Mouse (Mus musculus) hindbrain, postnatal 0 days (tissue): ENCODE measurements at regions not wholly inside any gene's neighbourhood (a gene's known extent, or its start where the extent isn't known, plus 50 kb on each side); places are given as distances from the start of the nearest gene placed in this dataset.

Experiments used
- ATAC-seq: fragments of 200-750 bp; cut with Nextera tagmentation; 2 replicates; pipeline ENCODE4 v1.8.0; 2017; ENCODE audit warnings: mild to moderate bottlenecking, moderate TSS enrichment, moderate library complexity
- DNase-seq: peaks from one replicate; pipeline ENCODE4 v3.0.0-alpha.2; 2015; ENCODE audit warnings: low spot score
- H3K27ac ChIP-seq: fragments of 300-500 bp; sonication (generic); 2 replicates; pipeline ENCODE4 v1.5.1; 2014; ENCODE audit warnings: mild to moderate bottlenecking
- H3K27me3 ChIP-seq: fragments of 300-500 bp; sonication (generic); 2 replicates; pipeline ENCODE4 v1.6.1; 2014; ENCODE audit warnings: low read length, mixed read lengths; ENCODE audit not compliant: insufficient read depth
- H3K36me3 ChIP-seq: fragments of 300-500 bp; sonication (generic); 2 replicates; pipeline ENCODE4 v1.6.1; 2014; ENCODE audit warnings: low read length, mixed read lengths; ENCODE audit not compliant: insufficient read depth
- H3K4me1 ChIP-seq: fragments of 300-500 bp; sonication (generic); 2 replicates; pipeline ENCODE4 v1.6.1; 2014; ENCODE audit warnings: antibody characterized with exemption, low read length, mixed read lengths; ENCODE audit not compliant: insufficient read depth
- H3K4me2 ChIP-seq: fragments of 300-500 bp; sonication (generic); 2 replicates; pipeline ENCODE4 v1.6.1; 2014; ENCODE audit warnings: low read depth, mild to moderate bottlenecking, low read length, moderate library complexity, mixed read lengths
- H3K4me3 ChIP-seq: fragments of 300-500 bp; sonication (generic); 2 replicates; pipeline ENCODE4 v1.5.1; 2014; ENCODE audit warnings: low read length
- H3K9ac ChIP-seq: fragments of 300-500 bp; sonication (generic); replicated peaks from 2 replicates; pipeline ENCODE4 v1.6.1; 2014; ENCODE audit warnings: mild to moderate bottlenecking, low read length, moderate library complexity, mixed read lengths
- H3K9me3 ChIP-seq: fragments of 300-500 bp; sonication (generic); 2 replicates; pipeline ENCODE4 v1.6.1; 2016; ENCODE audit warnings: low read length, mixed read lengths
- CTCF ChIP-seq: IDR thresholded peaks from 2 replicates; pipeline ENCODE4 v1.5.1; 2016; ENCODE audit warnings: antibody characterized with exemption, control low read depth, low read depth
- WGBS: fragments of 180-500 bp; shearing (Covaris S2); extraction: QIAGEN DNeasy Blood & Tissue Kit; methylation state at CpG from one replicate; pipeline ENCODE4 v1.1.7; 2014; 5-methylcytosine and 5-hydroxymethylcytosine counted together

DNA sequence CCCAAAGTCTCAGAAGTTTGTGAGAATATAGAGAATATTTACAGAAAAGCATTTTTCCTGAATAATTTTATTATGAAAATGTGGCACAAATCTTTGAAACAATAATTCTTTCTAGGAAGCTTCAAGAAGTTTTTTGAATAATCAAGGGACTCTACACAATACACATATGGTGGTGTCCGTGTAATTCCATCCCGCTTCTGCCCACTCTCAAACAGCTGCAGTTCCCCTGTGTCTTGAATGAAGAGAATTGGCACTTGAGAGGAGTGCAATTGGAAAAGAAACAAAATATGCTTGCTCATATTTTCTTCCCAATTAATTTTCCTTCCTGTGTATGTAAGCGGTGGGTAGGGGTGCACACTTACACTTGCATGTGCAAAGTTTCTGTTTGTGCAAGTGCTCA, 805.7 kb upstream of the Tbl1xr1 start:
- H3K27ac ChIP-seq = no peak overlapping the region
- no peaks in the 10 kb centered on the region for H3K27me3 ChIP-seq
- ATAC-seq (no peak), DNase-seq (no peak)
- H3K4me3 ChIP-seq = no peak overlapping the region
- H3K4me1 ChIP-seq = no peaks in the 10 kb centered on the region
- H3K4me2 ChIP-seq = no peak overlapping the region
- H3K9me3 ChIP-seq = no peaks in the 10 kb centered on the region
- no peak for TF ChIP-seq CTCF
- no peak overlapping the region for H3K9ac ChIP-seq
- no peaks in the 10 kb centered on the region for H3K36me3 ChIP-seq
- WGBS = 89% methylated on average over 3 of the region's 3 CpGs

GRCm38 (mm10) chr3:21272219-21272618, 804.2 kb upstream of the Tbl1xr1 start:
- no peak for TF ChIP-seq CTCF
- Histone ChIP-seq H3K9me3 (no peaks in the 10 kb centered on the region), H3K4me1 (no peaks in the 10 kb centered on the region), H3K4me2 (no peak overlapping the region), H3K4me3 (no peak overlapping the region), H3K27me3 (no peaks in the 10 kb centered on the region), H3K9ac (no peak overlapping the region), H3K36me3 (no peaks in the 10 kb centered on the region), H3K27ac (no peak overlapping the region)
- no peak for ATAC-seq
- 84% methylated on average over 4 of the region's 4 CpGs for whole genome bisulfite sequencing
- DNase-seq = no peak

GRCm38 (mm10) chr3:21292774-21293173, 783.7 kb upstream of the Tbl1xr1 start:
- no peak for ATAC-seq
- H3K4me3 ChIP-seq = no peak overlapping the region
- DNase-seq = no peak
- H3K27me3 ChIP-seq = no peaks in the 10 kb centered on the region
- H3K9me3 ChIP-seq = no peaks in the 10 kb centered on the region
- 58% methylated on average over 1 of the region's 1 CpGs for WGBS
- no peak overlapping the region for H3K4me2 ChIP-seq
- TF ChIP-seq CTCF = no peak
- no peak overlapping the region for H3K27ac ChIP-seq
- H3K9ac ChIP-seq = no peak overlapping the region
- H3K36me3 ChIP-seq = no peaks in the 10 kb centered on the region
- no peaks in the 10 kb centered on the region for H3K4me1 ChIP-seq

DNA sequence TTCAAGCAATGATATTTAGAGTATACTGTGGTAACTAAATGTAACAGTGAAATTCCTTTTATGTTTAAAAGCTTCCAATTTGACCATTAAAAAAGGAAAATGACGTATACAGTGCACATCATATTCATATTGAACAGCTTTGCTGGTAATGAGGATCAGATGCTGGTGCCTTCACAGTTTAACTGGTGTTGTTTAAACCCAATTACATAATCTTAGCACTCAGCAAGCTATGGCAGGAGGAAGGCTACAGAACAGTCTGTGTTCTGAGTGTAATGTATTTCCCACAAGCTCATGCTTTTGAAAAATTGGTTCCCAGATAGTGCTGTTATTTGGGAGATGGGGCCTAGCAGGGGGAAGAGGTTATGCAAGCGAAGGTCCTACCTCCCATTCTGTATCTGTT, 783.1 kb upstream of the Tbl1xr1 start:
- no peak for TF ChIP-seq CTCF
- H3K9me3 ChIP-seq = no peaks in the 10 kb centered on the region
- H3K36me3 ChIP-seq = no peaks in the 10 kb centered on the region
- WGBS = 82% methylated on average over 2 of the region's 2 CpGs
- no peak overlapping the region for H3K27ac ChIP-seq
- DNase-seq (no peak), ATAC-seq (no peak)
- no peak overlapping the region for H3K4me2 ChIP-seq
- H3K4me1 ChIP-seq = no peaks in the 10 kb centered on the region
- H3K27me3 ChIP-seq = no peaks in the 10 kb centered on the region
- no peak overlapping the region for H3K9ac ChIP-seq
- no peak overlapping the region for H3K4me3 ChIP-seq

DNA sequence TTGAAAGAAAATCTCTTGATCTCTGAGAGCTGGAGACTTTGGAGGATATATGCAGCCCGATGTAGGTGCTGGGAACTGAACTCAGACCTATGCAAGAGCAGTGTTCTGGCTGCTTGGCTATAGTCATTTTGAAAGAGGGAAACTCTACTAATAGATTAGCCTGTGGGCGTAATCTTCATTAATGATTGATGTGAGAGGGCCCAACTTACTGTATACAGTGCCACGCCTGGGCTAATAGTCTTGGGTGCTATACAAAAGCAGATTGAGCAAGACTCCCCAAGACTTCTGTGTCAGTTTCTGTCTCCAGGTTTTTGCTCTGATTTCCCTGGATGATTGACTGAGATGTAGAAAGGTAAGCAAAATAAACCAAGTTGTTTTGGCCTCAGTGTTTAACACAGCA, 781.7 kb upstream of the Tbl1xr1 start:
- no peak overlapping the region for H3K4me2 ChIP-seq
- no peak overlapping the region for H3K27ac ChIP-seq
- TF ChIP-seq CTCF = no peak
- DNase-seq (no peak), ATAC-seq (no peak)
- no peak overlapping the region for H3K4me3 ChIP-seq
- 92% methylated on average over 3 of the region's 3 CpGs for WGBS
- H3K27me3 ChIP-seq = no peaks in the 10 kb centered on the region
- H3K9me3 ChIP-seq = no peaks in the 10 kb centered on the region
- H3K36me3 ChIP-seq = no peaks in the 10 kb centered on the region
- no peak overlapping the region for H3K9ac ChIP-seq
- no peaks in the 10 kb centered on the region for H3K4me1 ChIP-seq

- H3K27ac ChIP-seq = no peak overlapping the region
- H3K4me3 ChIP-seq = no peak overlapping the region
- H3K4me2 ChIP-seq = no peak overlapping the region
- no peaks in the 10 kb centered on the region for H3K9me3 ChIP-seq
- WGBS = 35% methylated on average over 1 of the region's 1 CpGs
- no peak overlapping the region for H3K9ac ChIP-seq
- ATAC-seq (no peak), DNase-seq (no peak)
- no peak for TF ChIP-seq CTCF
- H3K4me1 ChIP-seq = no peaks in the 10 kb centered on the region
- H3K36me3 ChIP-seq = no peaks in the 10 kb centered on the region
- no peaks in the 10 kb centered on the region for H3K27me3 ChIP-seq
These were observed 779.8 kb upstream of the Tbl1xr1 start for GRCm38 (mm10) chr3:21296581-21297110.

GRCm38 (mm10) chr3:21325329-21325896, 751.0 kb upstream of the Tbl1xr1 start:
- H3K4me3 ChIP-seq = no peak overlapping the region
- 44% methylated on average over 4 of the region's 4 CpGs for WGBS
- no peaks in the 10 kb centered on the region for H3K4me1 ChIP-seq
- no peak overlapping the region for H3K27ac ChIP-seq
- peak; percentile 2 for DNase-seq
- no peak for ATAC-seq
- H3K27me3 ChIP-seq = no peaks in the 10 kb centered on the region
- H3K9ac ChIP-seq = no peak overlapping the region
- no peaks in the 10 kb centered on the region for H3K36me3 ChIP-seq
- TF ChIP-seq CTCF = no peak
- no peaks in the 10 kb centered on the region for H3K9me3 ChIP-seq
- H3K4me2 ChIP-seq = no peak overlapping the region
